ENCODE assay signal across 16 mouse cellular contexts in the genomic region with DNA sequence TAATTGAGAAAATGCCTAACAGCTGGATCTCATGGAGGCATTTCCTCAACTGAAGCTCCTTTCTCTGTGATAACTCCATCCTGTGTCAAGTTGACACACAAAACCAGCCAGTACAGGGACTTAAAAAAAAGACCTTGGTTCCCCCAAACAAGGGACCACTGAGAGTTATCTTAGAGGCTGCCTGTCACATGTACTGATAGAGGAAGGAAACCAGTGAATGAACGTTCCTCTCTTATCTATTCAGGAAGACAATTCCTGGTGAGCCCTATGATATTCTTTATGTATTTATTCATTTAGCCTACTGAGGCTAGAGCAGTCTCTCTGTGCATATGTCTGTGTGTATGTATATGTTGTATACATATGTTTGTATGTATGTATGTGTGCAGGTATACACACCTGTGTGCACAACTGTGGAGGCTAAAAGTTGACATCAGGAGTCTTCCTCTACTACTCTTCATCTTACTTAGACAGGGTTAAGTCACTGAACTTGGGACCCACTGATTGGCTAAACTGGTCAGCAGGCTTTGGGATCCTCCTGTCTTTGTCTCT.
"Had no signal": no experiment of that assay in that cellular context is flagged by ENCODE, and none has a peak within 500 bp of the region (broad histone marks: within the 10 kb centered on the region; RNA-seq: fewer than 3 reads in every experiment).

No protein-coding gene starts in this region.

- H3K36me3 ChIP-seq: limb, embryonic 10.5 days; midbrain, embryonic 12.5 days; neural tube, embryonic 13.5 days; stomach, embryonic 15.5 days had no signal

- H3K27me3 ChIP-seq: megakaryocyte, embryonic 14.5 days; midbrain, embryonic 12.5 days; neural tube, embryonic 13.5 days; stomach, embryonic 15.5 days had no signal

- H3K9me3 ChIP-seq: limb, embryonic 10.5 days; megakaryocyte, embryonic 14.5 days; midbrain, embryonic 12.5 days; neural tube, embryonic 13.5 days; stomach, embryonic 15.5 days had no signal

- H3K4me1 ChIP-seq: limb, embryonic 10.5 days; midbrain, embryonic 12.5 days; neural tube, embryonic 13.5 days; stomach, embryonic 15.5 days had no signal

- H3K4me3 ChIP-seq: left cerebral cortex, adult 2 months; limb, embryonic 10.5 days; megakaryocyte, embryonic 14.5 days; midbrain, embryonic 12.5 days; neural tube, embryonic 13.5 days; stomach, embryonic 15.5 days had no signal

- DNase-seq: kidney, adult 8-10 months; kidney, postnatal 25 days; lung, adult 2 months; lung, postnatal 36 days; retina, postnatal 1 day; right cerebral cortex, postnatal 4 days; thymus, postnatal 14 days had no signal

- ATAC-seq: intestine, postnatal 0 days; lung, postnatal 0 days; midbrain, embryonic 16.5 days had no signal

- H3K9ac ChIP-seq: midbrain, embryonic 12.5 days; neural tube, embryonic 13.5 days; stomach, embryonic 15.5 days had no signal

- H3K27ac ChIP-seq: left cerebral cortex, adult 2 months; limb, embryonic 10.5 days; midbrain, embryonic 12.5 days; neural tube, embryonic 13.5 days; stomach, embryonic 15.5 days had no signal

- H3K4me2 ChIP-seq: midbrain, embryonic 12.5 days; neural tube, embryonic 13.5 days; stomach, embryonic 15.5 days had no signal
